Mouse (Mus musculus): ENCODE results near the gene Mapt. TPM values are rescaled to one million over a fixed set of nuclear protein-coding genes. Genes with fewer than 3 reads are reported as not detected.

The Mapt gene
- polyA plus RNA-seq, 1 experiment from 2014 or later: 33.0 TPM

- Histone ChIP-seq H3K4me3 (ENCODE audit: low read depth, low read length) (no peak overlapping the region), H3K27ac (ENCODE audit: low read depth, low read length) (no peak overlapping the region), H3K9me3 (ENCODE audit: control insufficient read depth, low read length) (no peaks in the 10 kb centered on the region), H3K9ac (ENCODE audit: low read length) (no peak overlapping the region), H3K36me3 (ENCODE audit: control insufficient read depth, insufficient read depth, low read length) (no peaks in the 10 kb centered on the region), H3K4me2 (ENCODE audit: low read depth, low read length, severe bottlenecking) (no peak overlapping the region), H3K27me3 (ENCODE audit: control insufficient read depth, insufficient read depth, low read length) (no peaks in the 10 kb centered on the region), H3K4me1 (replicated peaks; ENCODE audit: control insufficient read depth, insufficient read depth, low read length) (0 out of 2 replicates have a peak, but pooled peaks cover 5% of the 10 kb centered on the region)
- 87% methylated on average over 3 of the region's 3 CpGs for WGBS
- DNase-seq (ENCODE audit: low spot score) (no peak), ATAC-seq (replicated peaks; ENCODE audit: low FRiP score) (no peak)
Measured at GRCm38 (mm10) chr11:104317631-104318030, 86.4 kb downstream of the Mapt start.

- under 1% methylated on average over 24 of the region's 24 CpGs for WGBS
- ATAC-seq (replicated peaks; ENCODE audit: low FRiP score) (peak; percentile 82), DNase-seq (ENCODE audit: low spot score) (peak; percentile 73)
- H3K4me1 ChIP-seq (replicated peaks; ENCODE audit: control insufficient read depth, insufficient read depth, low read length): 0 out of 2 replicates have a peak, but pooled peaks cover 5% of the 10 kb centered on the region
- H3K4me2 ChIP-seq (ENCODE audit: low read depth, low read length, severe bottlenecking): peak overlapping the region; percentile 74
- H3K27ac ChIP-seq (ENCODE audit: low read depth, low read length): no peak overlapping the region
- H3K9ac ChIP-seq (ENCODE audit: low read length): peak overlapping the region; percentile 47
- H3K9me3 ChIP-seq (ENCODE audit: control insufficient read depth, low read length): no peaks in the 10 kb centered on the region
- no peaks in the 10 kb centered on the region for H3K36me3 ChIP-seq (ENCODE audit: control insufficient read depth, insufficient read depth, low read length)
- H3K27me3 ChIP-seq (ENCODE audit: control insufficient read depth, insufficient read depth, low read length): no peaks in the 10 kb centered on the region
- H3K4me3 ChIP-seq (ENCODE audit: low read depth, low read length): peak overlapping the region; percentile 37
Measured at GRCm38 (mm10) chr11:104318940-104319781, 88.0 kb downstream of the Mapt start.

DNA sequence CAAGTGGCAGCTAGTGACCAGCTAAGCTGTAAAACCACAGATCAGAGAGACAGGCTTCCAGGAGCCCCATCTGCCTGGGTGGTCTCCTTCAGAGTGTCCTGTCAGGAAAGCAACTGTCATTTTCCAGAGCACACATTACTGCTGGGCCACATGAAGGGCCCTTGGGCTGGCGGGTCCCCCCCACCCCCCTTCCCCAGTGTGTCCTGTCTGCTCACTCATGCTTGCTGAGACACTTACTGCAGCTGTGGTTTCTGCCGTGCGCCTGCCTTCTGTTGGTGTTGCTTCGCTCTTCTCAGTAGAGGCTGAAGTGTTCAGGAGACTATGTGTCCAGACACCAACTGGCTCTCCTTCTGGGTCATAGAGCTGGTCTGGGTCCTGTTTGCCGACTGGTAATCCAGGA lies 89.3 kb downstream of the Mapt start:
- no peak overlapping the region for H3K9ac ChIP-seq (ENCODE audit: low read length)
- ATAC-seq (replicated peaks; ENCODE audit: low FRiP score): no peak
- H3K4me1 ChIP-seq (replicated peaks; ENCODE audit: control insufficient read depth, insufficient read depth, low read length): 0 out of 2 replicates have a peak, but pooled peaks cover 5% of the 10 kb centered on the region
- H3K27me3 ChIP-seq (ENCODE audit: control insufficient read depth, insufficient read depth, low read length): no peaks in the 10 kb centered on the region
- H3K9me3 ChIP-seq (ENCODE audit: control insufficient read depth, low read length): no peaks in the 10 kb centered on the region
- H3K27ac ChIP-seq (ENCODE audit: low read depth, low read length): no peak overlapping the region
- 63% methylated on average over 5 of the region's 5 CpGs for whole genome bisulfite sequencing
- H3K4me2 ChIP-seq (ENCODE audit: low read depth, low read length, severe bottlenecking): no peak overlapping the region
- no peak for DNase-seq (ENCODE audit: low spot score)
- H3K36me3 ChIP-seq (ENCODE audit: control insufficient read depth, insufficient read depth, low read length): no peaks in the 10 kb centered on the region
- H3K4me3 ChIP-seq (ENCODE audit: low read depth, low read length): no peak overlapping the region

DNA sequence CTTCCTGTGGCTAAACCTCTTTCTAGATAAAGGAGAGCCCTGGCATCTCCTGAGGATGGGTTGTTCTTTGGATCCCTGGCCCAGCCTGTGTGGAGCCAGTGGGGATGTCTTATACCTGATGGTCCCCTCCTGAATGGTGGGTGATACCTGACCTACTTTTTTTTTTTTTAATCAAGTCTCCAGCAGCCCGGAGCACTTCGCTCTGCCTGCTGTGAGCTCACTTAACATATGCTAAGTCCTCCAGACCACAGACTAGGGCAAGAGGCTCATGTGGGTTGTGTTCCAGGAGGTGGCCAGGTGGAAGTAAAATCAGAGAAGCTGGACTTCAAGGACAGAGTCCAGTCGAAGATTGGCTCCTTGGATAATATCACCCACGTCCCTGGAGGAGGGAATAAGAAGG lies 91.0 kb downstream of the Mapt start:
- Histone ChIP-seq H3K36me3 (ENCODE audit: control insufficient read depth, insufficient read depth, low read length) (no peaks in the 10 kb centered on the region), H3K27me3 (ENCODE audit: control insufficient read depth, insufficient read depth, low read length) (no peaks in the 10 kb centered on the region), H3K4me2 (ENCODE audit: low read depth, low read length, severe bottlenecking) (no peak overlapping the region), H3K27ac (ENCODE audit: low read depth, low read length) (no peak overlapping the region), H3K4me1 (replicated peaks; ENCODE audit: control insufficient read depth, insufficient read depth, low read length) (0 out of 2 replicates have a peak, but pooled peaks cover 5% of the 10 kb centered on the region), H3K9me3 (ENCODE audit: control insufficient read depth, low read length) (no peaks in the 10 kb centered on the region), H3K9ac (ENCODE audit: low read length) (no peak overlapping the region), H3K4me3 (ENCODE audit: low read depth, low read length) (no peak overlapping the region)
- 36% methylated on average over 4 of the region's 4 CpGs for WGBS
- ATAC-seq (replicated peaks; ENCODE audit: low FRiP score) (no peak), DNase-seq (ENCODE audit: low spot score) (peak; percentile 42)

DNA sequence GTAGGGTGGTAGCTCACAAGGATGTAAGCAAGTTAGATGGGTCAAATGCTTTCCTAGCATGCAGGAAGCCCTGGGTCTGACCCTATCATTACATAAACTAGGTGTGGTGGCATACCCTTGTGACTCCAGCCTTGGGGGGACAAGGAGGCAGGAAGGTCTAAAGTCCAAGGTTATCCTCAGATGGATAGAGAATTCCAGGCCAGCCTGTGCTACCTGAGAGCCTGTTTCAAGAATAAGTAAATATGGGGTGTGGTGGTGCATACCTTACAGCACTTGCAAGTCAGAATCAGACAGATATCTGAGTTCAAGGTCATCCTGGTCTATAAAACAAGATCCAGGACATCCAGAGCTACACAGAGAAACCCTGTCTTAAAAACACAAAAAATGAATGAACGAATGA lies 96.3 kb downstream of the Mapt start:
- H3K9me3 ChIP-seq (ENCODE audit: control insufficient read depth, low read length): no peaks in the 10 kb centered on the region
- DNase-seq (ENCODE audit: low spot score): no peak
- H3K4me2 ChIP-seq (ENCODE audit: low read depth, low read length, severe bottlenecking): no peak overlapping the region
- H3K4me1 ChIP-seq (replicated peaks; ENCODE audit: control insufficient read depth, insufficient read depth, low read length): no peaks in the 10 kb centered on the region
- 94% methylated on average over 1 of the region's 1 CpGs for WGBS
- H3K4me3 ChIP-seq (ENCODE audit: low read depth, low read length): no peak overlapping the region
- H3K27ac ChIP-seq (ENCODE audit: low read depth, low read length): no peak overlapping the region
- H3K36me3 ChIP-seq (ENCODE audit: control insufficient read depth, insufficient read depth, low read length): no peaks in the 10 kb centered on the region
- no peak overlapping the region for H3K9ac ChIP-seq (ENCODE audit: low read length)
- no peaks in the 10 kb centered on the region for H3K27me3 ChIP-seq (ENCODE audit: control insufficient read depth, insufficient read depth, low read length)
- ATAC-seq (replicated peaks; ENCODE audit: low FRiP score): no peak

DNA sequence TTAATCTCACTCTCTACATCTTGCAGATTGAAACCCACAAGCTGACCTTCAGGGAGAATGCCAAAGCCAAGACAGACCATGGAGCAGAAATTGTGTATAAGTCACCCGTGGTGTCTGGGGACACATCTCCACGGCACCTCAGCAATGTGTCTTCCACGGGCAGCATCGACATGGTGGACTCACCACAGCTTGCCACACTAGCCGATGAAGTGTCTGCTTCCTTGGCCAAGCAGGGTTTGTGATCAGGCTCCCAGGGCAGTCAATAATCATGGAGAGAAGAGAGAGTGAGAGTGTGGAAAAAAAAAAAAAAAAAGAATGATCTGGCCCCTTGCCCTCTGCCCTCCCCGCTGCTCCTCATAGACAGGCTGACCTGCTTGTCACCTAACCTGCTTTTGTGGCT lies 96.8 kb downstream of the Mapt start:
- Histone ChIP-seq H3K4me3 (ENCODE audit: low read depth, low read length) (no peak overlapping the region), H3K27ac (ENCODE audit: low read depth, low read length) (no peak overlapping the region), H3K9ac (ENCODE audit: low read length) (no peak overlapping the region), H3K27me3 (ENCODE audit: control insufficient read depth, insufficient read depth, low read length) (no peaks in the 10 kb centered on the region), H3K36me3 (ENCODE audit: control insufficient read depth, insufficient read depth, low read length) (peaks cover under 1% of the 10 kb centered on the region; the same call in 1 of the 2 replicates), H3K9me3 (ENCODE audit: control insufficient read depth, low read length) (no peaks in the 10 kb centered on the region), H3K4me2 (ENCODE audit: low read depth, low read length, severe bottlenecking) (no peak overlapping the region), H3K4me1 (replicated peaks; ENCODE audit: control insufficient read depth, insufficient read depth, low read length) (no peaks in the 10 kb centered on the region)
- WGBS: 89% methylated on average over 6 of the region's 6 CpGs
- ATAC-seq (replicated peaks; ENCODE audit: low FRiP score) (no peak), DNase-seq (ENCODE audit: low spot score) (no peak)

DNA sequence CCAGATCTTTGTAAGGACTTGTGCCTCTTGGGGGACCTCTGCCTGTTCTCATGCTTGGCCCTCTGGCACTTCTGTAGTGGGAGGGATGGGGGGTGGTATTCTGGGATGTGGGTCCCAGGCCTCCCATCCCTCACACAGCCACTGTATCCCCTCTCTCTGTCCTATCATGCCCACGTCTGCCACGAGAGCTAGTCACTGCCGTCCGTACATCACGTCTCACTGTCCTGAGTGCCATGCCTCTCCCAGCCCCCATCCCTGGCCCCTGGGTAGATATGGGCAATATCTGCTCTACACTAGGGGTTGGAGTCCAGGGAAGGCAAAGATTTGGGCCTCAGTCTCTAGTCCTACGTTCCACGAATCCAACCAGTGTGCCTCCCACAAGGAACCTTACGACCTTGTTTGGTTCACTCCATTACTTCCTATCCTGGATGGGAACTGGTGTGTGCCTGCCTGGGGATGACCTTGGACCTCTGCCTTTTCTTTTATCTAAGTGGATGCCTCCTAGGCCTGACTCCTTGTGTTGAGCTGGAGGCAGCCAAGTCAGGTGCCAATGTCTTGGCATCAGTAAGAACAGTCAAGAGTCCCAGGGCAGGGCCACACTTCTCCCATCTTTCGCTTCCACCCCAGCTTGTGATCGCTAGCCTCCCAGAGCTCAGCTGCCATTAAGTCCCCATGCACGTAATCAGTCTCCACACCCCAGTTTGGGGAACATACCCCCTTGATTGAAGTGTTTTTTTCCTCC lies 98.2 kb downstream of the Mapt start:
- ATAC-seq (replicated peaks; ENCODE audit: low FRiP score) (no peak), DNase-seq (ENCODE audit: low spot score) (no peak)
- Histone ChIP-seq H3K4me2 (ENCODE audit: low read depth, low read length, severe bottlenecking) (no peak overlapping the region), H3K9me3 (ENCODE audit: control insufficient read depth, low read length) (no peaks in the 10 kb centered on the region), H3K27me3 (ENCODE audit: control insufficient read depth, insufficient read depth, low read length) (no peaks in the 10 kb centered on the region), H3K27ac (ENCODE audit: low read depth, low read length) (no peak overlapping the region), H3K4me1 (replicated peaks; ENCODE audit: control insufficient read depth, insufficient read depth, low read length) (no peaks in the 10 kb centered on the region), H3K9ac (ENCODE audit: low read length) (no peak overlapping the region), H3K4me3 (ENCODE audit: low read depth, low read length) (no peak overlapping the region), H3K36me3 (ENCODE audit: control insufficient read depth, insufficient read depth, low read length) (peaks cover 4% of the 10 kb centered on the region; the same call in 1 of the 2 replicates)
- WGBS: 87% methylated on average over 11 of the region's 11 CpGs

- H3K36me3 ChIP-seq (ENCODE audit: control insufficient read depth, insufficient read depth, low read length): peaks cover 7% of the 10 kb centered on the region; the same call in 1 of the 2 replicates
Measured at GRCm38 (mm10) chr11:104330151-104330550, 99.0 kb downstream of the Mapt start.

More at GRCm38 (mm10) chr11:104330151-104330550, 99.0 kb downstream of the Mapt start:
- 90% methylated on average over 4 of the region's 4 CpGs for WGBS
- Histone ChIP-seq H3K4me2 (ENCODE audit: low read depth, low read length, severe bottlenecking) (no peak overlapping the region), H3K9ac (ENCODE audit: low read length) (no peak overlapping the region), H3K27ac (ENCODE audit: low read depth, low read length) (no peak overlapping the region), H3K4me1 (replicated peaks; ENCODE audit: control insufficient read depth, insufficient read depth, low read length) (no peaks in the 10 kb centered on the region), H3K9me3 (ENCODE audit: control insufficient read depth, low read length) (no peaks in the 10 kb centered on the region), H3K4me3 (ENCODE audit: low read depth, low read length) (no peak overlapping the region), H3K27me3 (ENCODE audit: control insufficient read depth, insufficient read depth, low read length) (no peaks in the 10 kb centered on the region)
- no peak for DNase-seq (ENCODE audit: low spot score)
- no peak for ATAC-seq (replicated peaks; ENCODE audit: low FRiP score)

Measured in forebrain, embryonic 11.5 days (tissue).